Mouse (Mus musculus) E14TG2a.4 (cell line): Measurements from ENCODE around the gene Rfx8.
A peak's percentile ranks its signal among the peaks of the same experiment; 100 is the strongest.

ENCODE experiments used
- H3K27me3 ChIP-seq: 2 replicates; pipeline ENCODE4 v1.6.1; 2014; ENCODE audit warnings: low read length, control low read depth; ENCODE audit not compliant: insufficient read depth
- H3K36me3 ChIP-seq: 2 replicates; pipeline ENCODE4 v1.6.1; 2014; ENCODE audit warnings: low read length, control low read depth; ENCODE audit not compliant: insufficient read depth
- H3K4me1 ChIP-seq: replicated peaks from 2 replicates; pipeline ENCODE4 v1.6.1; 2014; ENCODE audit warnings: low read depth, low read length, control low read depth
- H3K4me3 ChIP-seq: replicated peaks from 2 replicates; pipeline ENCODE4 v1.5.1; 2014; ENCODE audit warnings: mild to moderate bottlenecking, low read length
- H3K9me3 ChIP-seq: 2 replicates; pipeline ENCODE4 v1.6.1; 2014; ENCODE audit warnings: low read length, control low read depth
- CTCF ChIP-seq: conservative IDR thresholded peaks from 2 replicates; pipeline ENCODE4 v1.5.1; 2014; ENCODE audit warnings: low read length
- NANOG ChIP-seq: IDR thresholded peaks from 2 replicates; pipeline ENCODE4 v1.6.1; 2014; ENCODE audit warnings: borderline replicate concordance, low read length, mixed read lengths
- POU5F1 ChIP-seq: IDR thresholded peaks from 2 replicates; pipeline ENCODE4 v1.6.1; 2014; ENCODE audit warnings: low read length, borderline replicate concordance

Gene Rfx8

GRCm38 (mm10) chr1:39710604-39711003 lies 10.2 kb downstream of the Rfx8 start:
- 0 out of 2 replicates have a peak, but pooled peaks cover 5% of the 10 kb centered on the region for H3K4me1 ChIP-seq
- TF ChIP-seq CTCF (no peak), POU5F1 (no peak), NANOG (no peak)
- H3K4me3 ChIP-seq = no peak overlapping the region
- H3K9me3 ChIP-seq = 0 out of 2 replicates have a peak, but pooled peaks cover 2% of the 10 kb centered on the region
- no peaks in the 10 kb centered on the region for H3K36me3 ChIP-seq
- no peaks in the 10 kb centered on the region for H3K27me3 ChIP-seq

DNA sequence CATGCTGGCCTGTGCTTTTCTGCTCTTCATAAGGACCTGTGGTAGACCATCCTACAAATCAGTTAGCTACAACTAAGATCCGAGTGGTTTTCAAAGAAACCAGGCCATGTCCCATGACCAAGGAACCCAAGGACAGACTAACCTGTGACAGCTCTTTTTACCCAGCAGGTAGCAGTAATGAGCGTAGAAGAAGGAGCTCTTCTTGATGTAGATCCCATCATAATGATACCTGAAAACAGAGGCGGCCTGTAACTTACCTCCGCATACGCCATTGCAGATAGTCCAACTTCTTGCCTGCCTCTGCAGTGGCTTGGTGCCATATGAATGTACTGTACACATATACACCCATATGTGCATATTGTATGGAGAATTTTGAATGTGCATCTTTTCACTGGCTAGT lies 10.8 kb downstream of the Rfx8 start:
- Histone ChIP-seq H3K4me3 (no peak overlapping the region), H3K9me3 (0 out of 2 replicates have a peak, but pooled peaks cover 2% of the 10 kb centered on the region), H3K27me3 (no peaks in the 10 kb centered on the region), H3K36me3 (no peaks in the 10 kb centered on the region), H3K4me1 (no peaks in the 10 kb centered on the region)
- TF ChIP-seq CTCF = 0 out of 2 replicates have a peak, but pooled peaks have one; percentile 0
- no peak for TF ChIP-seq POU5F1

DNA sequence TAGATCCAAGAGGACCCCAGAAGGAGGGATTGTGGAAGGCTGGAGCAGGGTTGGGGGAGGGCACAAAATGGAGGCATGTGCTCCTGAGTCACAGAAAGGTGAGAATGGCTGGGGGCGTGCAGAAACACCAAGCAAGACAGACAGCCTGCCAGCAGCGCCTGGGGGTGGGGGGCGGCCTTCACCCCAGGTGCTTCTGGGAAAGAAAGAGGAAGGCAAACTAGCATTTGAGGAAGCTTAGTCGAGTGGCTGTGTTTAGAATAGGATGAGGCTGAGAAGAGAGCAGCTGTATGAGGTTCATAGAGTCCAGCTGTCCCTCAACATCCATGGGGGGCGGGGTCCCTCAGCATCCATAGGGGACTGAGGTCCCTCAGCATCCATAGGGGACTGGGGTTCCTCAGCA lies 12.0 kb downstream of the Rfx8 start:
- Histone ChIP-seq H3K4me3 (no peak overlapping the region), H3K36me3 (no peaks in the 10 kb centered on the region), H3K4me1 (no peaks in the 10 kb centered on the region), H3K27me3 (no peaks in the 10 kb centered on the region), H3K9me3 (0 out of 2 replicates have a peak, but pooled peaks cover 2% of the 10 kb centered on the region)
- TF ChIP-seq POU5F1 = no peak
- TF ChIP-seq NANOG = no peak
- TF ChIP-seq CTCF = no peak

- H3K4me3 ChIP-seq = no peak overlapping the region
- no peaks in the 10 kb centered on the region for H3K36me3 ChIP-seq
- 0 out of 2 replicates have a peak, but pooled peaks cover under 1% of the 10 kb centered on the region for H3K27me3 ChIP-seq
- no peaks in the 10 kb centered on the region for H3K9me3 ChIP-seq
- TF ChIP-seq CTCF (no peak), NANOG (no peak), POU5F1 (no peak)
- no peaks in the 10 kb centered on the region for H3K4me1 ChIP-seq
Measured at GRCm38 (mm10) chr1:39702216-39703046, 18.4 kb downstream of the Rfx8 start.

GRCm38 (mm10) chr1:39701274-39701602 lies 19.6 kb downstream of the Rfx8 start:
- 0 out of 2 replicates have a peak, but pooled peaks cover 2% of the 10 kb centered on the region for H3K27me3 ChIP-seq
- H3K4me3 ChIP-seq = no peak overlapping the region
- H3K4me1 ChIP-seq = no peaks in the 10 kb centered on the region
- no peak for TF ChIP-seq NANOG
- no peak for TF ChIP-seq POU5F1
- TF ChIP-seq CTCF = no peak
- no peaks in the 10 kb centered on the region for H3K36me3 ChIP-seq
- no peaks in the 10 kb centered on the region for H3K9me3 ChIP-seq

GRCm38 (mm10) chr1:39700599-39701273 lies 20.1 kb downstream of the Rfx8 start:
- H3K36me3 ChIP-seq = no peaks in the 10 kb centered on the region
- H3K4me3 ChIP-seq = no peak overlapping the region
- no peaks in the 10 kb centered on the region for H3K4me1 ChIP-seq
- H3K27me3 ChIP-seq = 0 out of 2 replicates have a peak, but pooled peaks cover 2% of the 10 kb centered on the region
- H3K9me3 ChIP-seq = no peaks in the 10 kb centered on the region
- no peak for TF ChIP-seq CTCF
- no peak for TF ChIP-seq NANOG
- no peak for TF ChIP-seq POU5F1

GRCm38 (mm10) chr1:39698456-39698855 lies 22.3 kb downstream of the Rfx8 start:
- no peak overlapping the region for H3K4me3 ChIP-seq
- no peaks in the 10 kb centered on the region for H3K4me1 ChIP-seq
- no peaks in the 10 kb centered on the region for H3K36me3 ChIP-seq
- 0 out of 2 replicates have a peak, but pooled peaks cover 2% of the 10 kb centered on the region for H3K27me3 ChIP-seq
- no peaks in the 10 kb centered on the region for H3K9me3 ChIP-seq
- no peak for TF ChIP-seq CTCF
- no peak for TF ChIP-seq POU5F1
- no peak for TF ChIP-seq NANOG

DNA sequence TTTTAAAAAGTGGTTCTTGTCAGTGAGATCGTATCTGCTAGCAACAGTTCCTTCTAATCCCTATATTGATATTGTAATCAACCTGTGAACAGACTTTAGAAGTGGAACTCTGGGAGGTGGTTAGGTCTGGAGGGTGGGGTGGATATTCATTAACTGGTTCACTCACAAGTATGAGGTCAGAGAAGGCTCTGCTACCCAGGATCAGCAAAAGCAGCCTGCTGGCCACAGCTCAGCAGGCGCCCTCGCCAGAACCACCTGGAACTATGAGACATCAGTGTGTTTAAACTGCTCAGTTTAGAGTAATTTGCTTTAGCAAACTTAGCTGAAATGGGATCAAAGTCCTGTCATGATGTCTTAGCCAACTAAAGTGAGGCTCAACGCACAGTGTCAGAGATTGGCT lies 25.6 kb downstream of the Rfx8 start:
- no peak overlapping the region for H3K4me3 ChIP-seq
- no peaks in the 10 kb centered on the region for H3K4me1 ChIP-seq
- H3K27me3 ChIP-seq = peaks cover 12% of the 10 kb centered on the region
- H3K36me3 ChIP-seq = no peaks in the 10 kb centered on the region
- no peak for TF ChIP-seq POU5F1
- TF ChIP-seq NANOG = no peak
- TF ChIP-seq CTCF = no peak
- H3K9me3 ChIP-seq = no peaks in the 10 kb centered on the region
